Mouse (Mus musculus) fat pad, adult 2 months (tissue): ENCODE results near the gene Phxr2.
"Not testable (repeated sequence)": the region's sequence is repeated elsewhere in the genome, so short reads cannot be mapped to it uniquely, and the experiment has no call there.

Experiments
- DNase-seq: peaks from one replicate; pipeline ENCODE4 v3.0.0-alpha.2; 2011; ENCODE audit warnings: low read depth, low spot score; ENCODE audit errors: extremely low read depth

Phxr2 gene

DNA sequence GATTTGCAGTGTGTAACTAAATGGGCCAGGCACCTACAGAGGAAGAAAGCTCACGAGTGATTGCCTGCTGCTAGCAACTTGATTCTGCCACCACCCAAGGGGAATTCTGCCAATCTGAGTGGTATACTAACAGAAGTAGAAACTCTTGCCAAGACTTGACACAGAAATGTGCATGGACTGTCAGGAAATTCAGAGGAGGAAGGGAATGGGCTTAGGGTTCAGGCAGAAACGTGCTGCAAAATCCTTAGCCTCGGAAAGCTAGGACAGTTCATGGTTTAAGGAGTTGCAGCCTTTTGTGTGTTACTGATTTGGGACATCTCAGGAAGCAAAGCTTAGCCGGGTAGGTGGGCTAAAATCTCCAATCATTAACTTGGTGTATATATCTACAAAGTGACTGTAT lies at the start of gene Phxr2:
Gene Phxr2 (minus strand): TSS at position 101 of the 400 bp plus-strand sequence.
- no peak for DNase-seq

DNA sequence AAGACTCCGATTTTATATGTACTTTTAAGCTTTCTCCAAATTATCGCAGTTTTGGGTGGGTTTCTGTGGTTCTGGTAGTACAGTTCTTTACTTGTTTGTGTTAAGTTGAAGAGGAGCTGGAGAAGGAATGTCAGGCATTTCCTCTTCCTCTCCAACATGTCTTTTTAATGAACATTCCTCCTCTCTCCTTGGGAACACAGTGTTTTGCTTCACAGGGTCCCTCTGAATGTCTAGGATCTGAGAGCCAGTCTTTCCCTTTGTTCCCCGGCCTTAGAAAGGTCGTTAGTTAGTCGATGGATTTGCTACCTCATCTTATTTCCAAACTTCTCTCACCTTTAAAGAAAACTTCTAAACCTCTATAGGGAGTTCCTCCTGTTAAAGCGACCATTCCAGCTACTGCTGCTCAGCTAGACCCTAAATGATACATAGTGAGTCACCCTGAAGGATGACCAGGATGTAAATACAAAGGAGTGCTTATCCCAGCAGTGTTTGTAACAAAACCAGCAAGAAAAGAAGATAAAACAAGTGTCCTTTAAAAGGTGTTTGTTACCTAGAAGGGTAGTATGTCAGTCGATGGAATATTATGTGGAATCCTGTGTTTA lies 46.9 kb upstream of the Phxr2 start:
- DNase-seq, result no peak

DNA sequence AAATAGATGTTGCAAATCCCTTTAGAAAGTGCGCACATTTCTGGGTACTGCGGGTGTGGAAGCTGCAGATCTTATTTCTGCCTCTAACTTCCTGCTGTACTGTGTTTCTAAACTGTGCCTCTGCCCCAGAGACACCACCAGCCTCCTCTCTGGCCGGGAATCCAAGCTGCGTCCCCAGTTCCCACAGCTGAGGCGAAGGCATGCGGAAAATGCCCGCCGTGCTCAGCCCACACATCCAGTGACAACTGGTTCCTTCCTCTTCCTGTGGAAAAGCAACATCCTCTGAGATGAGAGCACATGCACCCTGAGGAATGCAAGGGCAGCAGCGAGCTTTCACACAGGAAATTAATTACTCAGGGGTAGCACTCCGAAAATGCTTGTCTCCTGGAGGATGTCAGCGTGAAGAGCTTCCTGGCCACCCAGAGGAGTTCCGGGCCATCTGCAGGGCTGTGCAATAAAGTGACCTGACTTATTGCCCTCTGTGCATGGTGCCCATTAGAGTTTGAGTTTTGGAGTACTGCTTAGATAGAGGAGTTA lies 45.9 kb upstream of the Phxr2 start:
- no peak for DNase-seq

DNA sequence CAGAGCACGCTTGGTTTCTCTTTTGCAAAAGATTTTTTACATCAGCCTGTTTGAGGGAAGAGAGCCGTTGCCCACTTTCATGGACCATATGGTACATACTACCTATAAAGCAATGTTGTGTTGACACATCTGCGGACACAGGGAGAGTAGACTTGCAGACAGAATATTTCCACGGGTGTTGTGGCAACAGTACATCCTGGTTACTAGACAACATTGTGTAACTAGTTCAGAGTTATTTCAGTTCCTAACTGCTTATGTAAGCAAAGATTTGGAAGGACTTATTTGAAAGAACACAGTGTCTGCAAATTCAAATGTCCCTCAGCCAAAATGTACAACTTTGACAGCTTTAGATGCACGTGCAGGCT lies 43.6 kb upstream of the Phxr2 start:
- DNase-seq, result peak; percentile 31

DNA sequence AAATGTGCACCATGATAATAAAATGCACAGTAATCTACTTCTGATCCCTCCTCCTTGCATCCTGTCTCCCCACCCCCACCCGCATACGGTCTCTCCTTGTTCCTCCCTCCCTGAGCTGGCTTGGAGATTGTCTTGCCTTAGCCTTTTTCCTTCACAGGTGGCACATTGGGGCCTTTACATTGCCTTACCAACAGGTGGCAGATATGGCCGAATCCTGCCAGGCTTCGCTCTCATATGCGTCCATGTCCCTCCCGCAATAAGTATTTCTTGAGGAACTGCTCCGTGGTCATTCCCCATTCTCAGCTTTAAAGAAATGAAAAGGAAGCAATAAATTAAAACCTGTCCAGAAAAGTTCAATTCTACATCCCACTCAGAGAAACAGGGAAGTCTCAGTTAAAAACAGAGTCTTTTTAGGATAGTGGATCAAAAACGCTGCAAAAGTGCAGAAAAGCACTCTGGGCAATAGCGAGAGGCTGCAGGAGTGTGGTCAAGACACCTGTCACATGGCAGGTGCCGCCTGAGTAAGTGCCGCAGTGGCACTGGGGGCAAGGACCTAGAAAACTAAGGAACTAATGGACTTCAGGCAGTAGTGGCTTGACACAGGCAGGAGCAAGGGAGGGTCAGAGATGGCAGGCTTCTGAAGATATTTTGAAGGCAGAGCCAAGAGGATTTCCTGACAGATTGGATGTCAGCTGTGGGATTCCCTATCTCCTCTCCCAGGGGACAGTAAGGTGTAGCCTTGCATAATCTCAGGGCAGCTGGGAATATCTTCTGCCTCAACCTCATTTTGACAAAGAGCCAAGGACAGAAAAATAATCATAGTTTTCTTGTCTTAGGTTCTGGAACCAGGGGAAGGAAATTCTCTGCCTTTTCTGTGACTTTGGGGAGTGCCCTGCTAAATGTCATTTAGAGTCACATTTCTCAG lies 43.0 kb upstream of the Phxr2 start:
- no peak for DNase-seq

DNA sequence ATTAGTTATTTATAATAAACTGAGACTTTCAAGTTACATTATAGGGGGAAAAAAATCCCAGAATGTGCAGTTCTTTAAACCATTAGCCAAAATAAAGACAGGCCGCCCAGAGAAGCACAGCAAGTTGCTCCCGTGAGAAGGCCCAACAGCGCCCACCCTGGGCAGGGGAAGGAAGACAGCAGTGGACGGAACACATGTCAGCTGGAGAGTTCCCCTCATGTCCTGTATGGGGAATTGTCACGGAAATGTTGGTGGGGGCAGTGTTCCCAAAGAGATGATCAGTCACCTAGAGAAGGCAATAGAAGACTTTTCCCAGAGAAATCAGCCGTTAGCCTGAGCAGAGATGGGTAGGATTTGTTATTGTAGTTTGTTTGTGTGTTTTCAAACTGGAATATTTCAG lies 42.3 kb upstream of the Phxr2 start:
- no peak for DNase-seq

DNA sequence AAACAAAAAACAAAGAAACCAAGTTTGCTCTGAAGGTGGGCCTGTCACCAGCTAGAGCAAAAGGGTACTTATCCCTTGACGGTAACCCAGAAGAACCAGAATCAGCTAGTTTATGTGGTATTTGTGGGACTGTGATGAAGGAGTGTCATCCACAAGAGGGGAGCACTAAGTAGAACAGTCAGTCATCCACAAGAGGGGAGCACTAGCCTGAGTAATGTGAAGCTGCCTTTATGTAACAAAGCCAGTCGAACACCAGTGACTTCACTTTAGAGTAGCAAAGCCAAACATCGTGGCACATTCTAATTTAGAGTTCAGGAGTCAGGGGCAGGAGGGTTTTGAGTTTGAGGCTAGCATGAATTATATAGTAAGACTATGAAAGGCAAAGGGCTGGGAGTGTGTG lies 40.3 kb upstream of the Phxr2 start:
- DNase-seq, result no peak

DNA sequence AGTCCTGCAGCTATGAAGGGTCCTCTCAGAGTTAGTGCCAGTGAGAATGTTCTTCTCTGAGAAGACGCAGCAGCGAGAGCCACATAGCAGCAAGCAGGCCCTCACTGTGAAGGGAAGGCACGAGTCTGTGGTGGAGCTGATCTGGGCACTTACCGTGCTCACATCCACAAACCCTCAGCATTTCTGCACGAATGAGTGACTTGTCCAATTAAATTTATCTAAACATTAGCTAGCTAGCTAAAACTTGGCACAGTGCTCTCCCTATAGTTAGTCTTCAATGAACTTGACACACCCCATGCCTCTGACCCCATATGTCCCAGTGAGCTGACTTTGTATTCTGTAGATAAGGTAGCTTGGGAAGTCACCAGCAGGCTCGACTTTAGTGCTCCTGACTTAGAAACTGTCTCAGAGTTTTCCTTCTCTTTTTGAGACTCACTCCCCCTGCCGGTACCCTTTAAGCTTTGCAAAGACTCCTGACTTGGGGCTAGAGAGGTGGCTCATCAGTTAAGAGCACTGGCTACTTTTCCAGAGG lies 39.7 kb upstream of the Phxr2 start:
- no peak for DNase-seq

DNA sequence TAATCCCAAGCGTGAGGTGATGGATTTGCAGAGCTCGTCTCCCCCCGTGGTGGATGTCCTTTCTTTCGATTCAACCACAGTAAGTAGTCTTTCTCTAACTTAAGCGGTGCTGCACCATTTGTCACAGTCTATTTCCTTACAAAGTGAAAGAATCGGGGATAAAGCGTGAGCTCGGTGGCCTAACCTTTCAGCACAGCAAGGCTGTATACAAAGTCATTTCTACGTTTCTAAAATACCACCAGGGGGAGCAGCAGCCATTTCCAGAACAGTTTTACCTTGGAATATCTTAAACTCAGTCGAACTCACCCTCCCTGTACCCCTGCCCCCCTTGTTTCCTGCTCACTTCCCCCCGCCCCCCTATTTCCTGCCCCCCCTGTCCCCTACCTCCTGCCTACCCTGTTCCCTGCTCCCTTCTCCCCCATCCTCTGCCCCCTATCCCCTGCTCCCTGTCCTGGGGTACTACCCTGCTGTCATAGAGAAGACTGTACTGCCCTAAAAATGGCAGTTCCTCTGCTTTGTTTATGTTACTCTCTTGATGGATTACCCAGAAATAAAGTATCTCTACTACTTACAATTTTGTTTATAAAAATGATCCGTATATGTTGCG lies 38.8 kb upstream of the Phxr2 start:
- DNase-seq, result no peak

DNA sequence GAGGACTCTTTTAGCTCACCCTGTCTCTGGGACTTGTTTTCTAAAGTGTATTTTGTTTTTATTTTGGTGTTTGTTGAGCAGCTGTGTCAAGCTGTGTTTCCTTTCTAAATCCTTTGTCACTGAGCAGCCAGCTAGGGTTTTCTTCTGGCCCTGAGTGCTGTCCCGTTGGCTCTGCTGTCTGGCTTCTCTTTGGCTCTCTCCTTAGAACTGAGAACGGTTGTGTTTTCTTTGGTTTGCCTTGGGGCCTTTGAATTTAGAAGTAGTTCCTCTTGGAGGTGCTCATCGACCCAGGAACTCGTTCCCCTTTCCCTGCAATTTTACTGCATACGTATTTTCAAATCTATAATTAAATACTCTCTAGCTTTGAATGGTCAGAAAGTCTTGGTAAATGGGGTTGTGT lies 36.9 kb upstream of the Phxr2 start:
- DNase-seq, result no peak

DNA sequence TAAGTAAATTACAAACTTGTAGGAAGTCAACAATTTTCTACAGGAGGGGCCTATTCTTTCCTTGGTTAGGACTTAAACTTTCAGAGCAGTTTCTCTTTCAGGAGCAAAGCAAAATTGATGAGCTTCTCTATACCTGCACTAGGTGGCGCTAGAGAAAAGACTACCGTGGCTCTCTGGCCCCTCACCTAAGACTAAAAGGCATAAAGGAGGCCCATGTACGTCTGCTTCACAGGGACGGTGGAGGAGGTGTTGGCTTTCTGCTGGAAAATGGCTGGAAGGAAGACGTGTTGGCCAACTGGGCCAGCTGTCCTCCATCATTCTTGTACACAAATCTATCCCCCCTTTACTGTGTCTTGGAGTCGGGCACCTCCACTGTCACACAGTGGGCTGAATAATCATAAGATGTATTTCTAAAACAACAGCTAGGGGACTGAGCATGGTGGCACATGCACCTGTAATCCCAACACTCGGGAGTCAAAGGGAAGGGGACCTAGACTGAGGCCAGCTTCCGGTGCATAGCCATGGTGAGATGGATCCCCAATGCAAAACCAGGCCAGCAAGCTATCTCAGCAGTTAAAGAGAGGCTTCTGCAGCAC lies 36.0 kb upstream of the Phxr2 start:
- no peak for DNase-seq

DNA sequence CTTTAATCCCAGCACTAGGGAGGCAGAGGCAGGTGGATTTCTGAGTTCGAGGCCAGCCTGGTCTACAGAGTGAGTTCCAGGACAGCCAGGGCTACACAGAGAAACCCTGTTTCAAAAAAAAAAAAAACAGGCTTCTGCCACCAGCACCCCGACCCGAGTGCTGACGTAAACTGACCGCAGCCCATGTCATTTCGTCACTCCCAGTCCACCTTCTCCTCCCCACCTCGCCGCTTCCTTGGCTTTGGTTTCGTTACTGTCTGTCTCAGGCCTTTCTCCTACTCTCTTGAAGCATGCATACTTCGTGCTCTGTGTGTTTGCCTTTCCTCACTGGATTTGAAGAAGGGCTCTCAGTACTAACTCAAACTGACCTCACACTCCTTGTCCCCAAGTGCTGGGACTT lies 31.6 kb upstream of the Phxr2 start:
- DNase-seq, result not testable (repeated sequence)

DNA sequence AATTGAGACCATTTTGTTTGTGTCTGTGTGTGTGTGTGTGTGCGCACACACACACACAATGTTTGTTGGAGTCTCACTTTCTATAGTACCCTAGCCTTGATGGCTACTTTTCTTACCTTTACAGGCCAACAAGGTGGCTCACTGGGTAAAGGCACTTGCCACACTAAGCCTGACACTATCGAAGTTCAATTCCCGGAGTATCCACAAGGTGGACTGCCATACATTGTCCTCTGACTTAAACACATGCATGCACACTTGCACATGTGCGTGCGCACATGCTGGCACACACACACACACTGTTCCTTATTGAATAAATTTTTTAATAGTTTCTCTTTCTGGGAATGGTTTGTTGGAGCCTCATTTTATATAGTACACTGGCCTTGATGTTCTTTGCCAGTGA lies 30.7 kb upstream of the Phxr2 start:
- DNase-seq, result no peak

DNA sequence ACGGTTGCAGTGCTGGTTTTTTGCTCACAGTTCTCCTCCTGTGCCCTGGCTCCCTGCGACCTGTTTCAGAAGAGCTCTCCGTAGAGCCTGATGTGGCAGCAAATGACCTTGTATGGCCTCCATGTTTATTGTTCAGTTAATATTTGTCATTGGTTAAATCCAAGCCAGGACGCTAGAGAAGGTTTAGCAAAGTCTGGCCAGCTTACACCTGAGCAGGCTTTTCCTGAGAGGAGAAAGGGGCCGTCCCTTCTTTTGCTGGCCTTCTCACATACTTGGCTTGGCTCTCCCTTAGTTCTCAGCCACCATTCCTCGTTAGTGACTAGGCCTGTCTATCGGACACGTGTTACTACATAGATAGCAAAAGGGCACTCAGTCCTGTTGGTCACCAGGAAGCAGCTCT lies 28.5 kb upstream of the Phxr2 start:
- DNase-seq, result no peak

DNA sequence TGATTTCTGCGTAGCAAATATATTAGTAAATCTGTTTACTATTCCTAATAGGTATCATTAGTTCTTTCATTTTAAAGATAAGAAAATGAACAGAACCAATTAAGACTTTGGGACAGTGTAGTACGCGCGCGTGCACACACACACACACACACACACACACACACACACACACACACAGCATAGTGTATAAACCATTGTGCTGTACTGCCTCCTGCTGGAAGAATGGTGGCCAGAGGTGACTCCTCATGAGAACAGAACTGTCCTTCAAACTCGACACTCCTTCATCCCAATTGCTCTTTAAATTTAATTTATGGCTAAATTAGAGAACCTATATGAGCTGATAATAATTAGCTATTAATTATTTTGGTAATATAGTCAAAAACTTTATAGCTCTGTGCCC lies 25.9 kb upstream of the Phxr2 start:
- no peak for DNase-seq

DNA sequence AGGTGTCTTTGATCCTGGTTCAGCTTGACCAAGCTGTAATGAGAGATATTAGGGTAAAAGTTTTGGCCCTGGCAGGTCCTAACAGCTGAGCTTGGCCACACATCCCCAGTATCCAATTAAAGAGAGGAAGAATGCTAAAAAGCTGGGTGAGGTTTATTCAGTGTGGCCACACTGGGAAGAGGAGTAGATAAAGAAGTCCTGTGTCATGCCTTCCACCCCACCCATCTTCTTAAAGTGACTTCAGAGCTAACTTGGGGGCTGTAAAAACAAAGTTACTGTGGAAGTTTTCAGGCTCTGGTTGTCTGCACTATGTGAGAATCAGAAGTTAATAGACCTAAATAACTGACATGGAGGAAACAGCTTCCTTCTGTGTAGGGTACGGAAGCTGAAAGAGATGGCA lies 25.5 kb upstream of the Phxr2 start:
- no peak for DNase-seq

DNA sequence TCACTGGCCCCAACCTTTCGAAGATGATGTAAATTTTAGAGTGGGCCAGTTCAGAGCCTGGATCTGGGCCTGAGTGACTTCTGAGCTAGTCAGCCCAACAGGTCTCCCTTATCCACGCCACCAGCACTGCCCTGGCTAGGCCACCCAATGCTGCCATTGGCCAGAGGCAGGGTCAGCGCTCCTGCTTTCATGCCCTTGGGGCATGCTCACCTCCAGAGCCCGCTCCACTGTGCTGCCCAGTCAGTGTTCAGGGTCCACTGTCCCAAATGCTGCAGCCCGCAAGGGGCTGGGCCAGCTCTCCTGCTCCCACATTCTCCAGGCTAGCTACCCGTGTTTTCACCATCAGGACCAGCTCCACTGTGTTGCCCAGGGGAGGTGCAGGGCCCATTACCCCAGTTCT lies 23.9 kb upstream of the Phxr2 start:
- no peak for DNase-seq

DNA sequence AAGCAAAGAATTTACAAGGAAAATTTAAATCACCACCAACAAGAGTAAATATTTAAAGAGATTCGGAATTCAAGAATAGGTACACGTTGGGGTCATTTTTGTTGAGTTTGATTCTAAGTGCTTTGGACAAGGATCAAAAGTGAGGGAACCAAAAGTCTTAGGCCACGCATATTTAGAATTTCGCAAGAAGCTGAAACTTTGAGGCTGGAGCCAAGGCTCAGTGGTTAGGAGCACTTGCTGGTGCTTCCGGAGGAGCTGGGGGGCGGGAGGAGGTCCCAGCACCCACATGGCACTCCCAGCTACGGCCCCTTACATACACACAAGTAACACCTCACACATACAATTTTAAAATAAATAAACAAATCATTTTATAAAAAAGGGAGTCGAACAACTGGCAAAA lies 20.5 kb upstream of the Phxr2 start:
- no peak for DNase-seq

DNA sequence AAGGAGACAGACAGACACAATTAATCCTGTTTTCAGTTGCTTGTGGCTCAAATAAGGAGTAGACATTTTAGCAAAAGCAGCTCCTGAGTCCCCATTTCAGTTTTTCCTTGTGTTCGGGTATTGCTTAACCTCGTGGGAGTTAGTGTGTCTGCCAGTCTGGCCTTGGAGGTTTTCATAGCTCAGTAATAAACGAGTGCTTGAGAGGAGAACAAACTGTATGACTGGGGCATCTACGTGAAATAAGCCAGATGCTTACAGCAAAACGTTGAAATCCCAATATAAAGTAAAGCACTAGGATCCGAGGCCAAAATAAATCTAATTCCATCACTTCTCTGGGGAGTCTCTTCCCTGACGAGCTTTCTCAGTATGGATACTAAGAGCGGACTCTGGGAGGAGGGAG lies 19.5 kb upstream of the Phxr2 start:
- DNase-seq, result no peak

DNA sequence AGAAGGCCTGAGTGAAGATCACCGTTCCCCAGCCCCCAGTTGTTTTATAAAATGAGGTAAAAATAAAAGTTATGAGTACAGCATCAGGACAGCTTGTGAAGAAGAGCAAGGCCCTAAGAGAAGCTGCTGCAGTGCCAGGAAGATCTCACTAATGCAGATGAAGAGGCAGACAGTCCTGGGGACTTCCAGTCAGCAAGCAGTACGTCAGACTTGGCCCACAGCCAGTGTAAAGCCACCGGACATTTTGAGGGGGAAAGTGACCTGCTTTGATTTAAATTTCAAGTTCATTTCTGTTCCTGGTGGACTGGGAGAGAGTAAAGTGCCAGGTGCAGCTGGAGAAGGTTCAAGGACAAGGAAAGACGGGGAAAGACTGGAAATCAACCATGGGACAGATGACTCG lies 10.2 kb upstream of the Phxr2 start:
- no peak for DNase-seq

DNA sequence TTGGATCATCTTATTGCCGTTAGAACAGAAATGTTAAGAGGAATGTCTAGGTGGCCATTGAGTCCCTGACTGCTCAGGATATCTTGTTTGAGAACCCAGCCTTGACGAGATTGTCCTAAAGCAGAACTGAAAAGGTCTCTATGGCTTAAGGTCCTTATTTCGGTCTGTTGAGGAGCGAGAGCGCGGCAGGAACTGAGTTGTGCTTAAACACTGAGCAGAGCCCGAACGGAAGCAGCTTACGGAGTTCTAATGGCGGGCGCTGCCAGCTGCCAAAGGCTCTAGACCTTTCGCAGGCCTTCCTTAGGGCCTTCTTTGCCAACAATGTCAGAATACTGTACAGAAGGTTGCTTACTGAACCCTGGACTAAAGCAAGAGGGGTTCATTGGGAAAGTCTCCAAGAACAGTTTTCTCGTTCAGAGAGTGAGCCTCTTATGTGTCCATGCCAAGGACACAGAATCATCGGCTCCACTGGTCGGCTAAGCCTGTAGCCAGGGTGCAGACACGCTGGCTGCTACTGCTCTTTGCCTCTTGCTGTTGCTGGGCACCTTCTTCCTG lies 7.3 kb upstream of the Phxr2 start:
- DNase-seq, result no peak
